Mouse (Mus musculus) ES-E14 (cell line): ENCODE measurements around the gene Cdk5rap1.

Experiments used
- CHD2 ChIP-seq: IDR thresholded peaks from 2 replicates; pipeline ENCODE4 v1.6.1; 2014; ENCODE audit warnings: mild to moderate bottlenecking, low read depth, low read length, inconsistent platforms
- HCFC1 ChIP-seq: IDR thresholded peaks from 2 replicates; pipeline ENCODE4 v1.6.1; 2012; ENCODE audit warnings: low read length, inconsistent platforms, borderline replicate concordance; ENCODE audit not compliant: insufficient read depth
- MAFK ChIP-seq: IDR thresholded peaks from 2 replicates; pipeline ENCODE4 v1.6.1; 2014; ENCODE audit warnings: mild to moderate bottlenecking, low read depth, low read length, inconsistent platforms; ENCODE audit not compliant: insufficient read depth
- ZC3H11A ChIP-seq: IDR thresholded peaks from 2 replicates; pipeline ENCODE4 v1.6.1; 2012; ENCODE audit warnings: low read depth, mild to moderate bottlenecking, inconsistent platforms, low read length, borderline replicate concordance
- ZNF384 ChIP-seq: IDR thresholded peaks from 2 replicates; pipeline ENCODE4 v1.6.1; 2012; ENCODE audit warnings: low read depth, low read length, inconsistent platforms

DNA sequence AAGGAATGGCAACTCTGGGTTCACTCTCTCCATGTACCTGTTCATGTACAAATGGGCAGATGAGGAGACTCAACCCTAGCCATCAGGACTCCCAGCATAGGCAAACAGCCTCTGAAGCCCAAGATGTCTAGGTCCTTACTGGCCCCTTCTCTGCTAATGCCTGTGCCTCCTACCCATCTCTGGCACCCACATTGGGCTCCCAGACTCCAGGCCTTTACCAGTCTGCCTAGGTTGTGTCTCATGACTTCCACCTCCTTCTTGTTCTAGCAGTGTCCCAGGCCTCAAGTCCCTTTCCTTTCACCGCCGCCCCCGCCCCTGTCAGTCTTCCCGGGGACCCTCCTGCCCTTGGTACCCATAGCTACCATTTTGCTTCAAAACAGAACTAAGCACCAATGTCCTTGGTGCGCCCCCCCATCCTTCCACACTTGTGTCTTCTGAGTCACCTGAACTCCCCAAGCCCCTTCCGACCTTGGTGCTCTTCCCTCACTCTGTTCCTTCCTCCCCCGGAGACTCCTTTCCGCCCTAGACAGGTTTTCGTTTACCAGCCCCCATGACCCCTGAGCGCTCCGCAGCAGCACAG, 34.3 kb upstream of the Cdk5rap1 start:
- TF ChIP-seq ZNF384 (no peak), MAFK (no peak), HCFC1 (no peak), ZC3H11A (no peak), CHD2 (no peak)
